Mouse (Mus musculus): ENCODE measurements around the gene Wrnip1. TPM values are rescaled to one million over a fixed set of nuclear protein-coding genes. Genes with fewer than 3 reads are reported as not detected.

Wrnip1 gene
- polyA plus RNA-seq, 1 experiment from 2014 or later: 22.4 TPM

DNA sequence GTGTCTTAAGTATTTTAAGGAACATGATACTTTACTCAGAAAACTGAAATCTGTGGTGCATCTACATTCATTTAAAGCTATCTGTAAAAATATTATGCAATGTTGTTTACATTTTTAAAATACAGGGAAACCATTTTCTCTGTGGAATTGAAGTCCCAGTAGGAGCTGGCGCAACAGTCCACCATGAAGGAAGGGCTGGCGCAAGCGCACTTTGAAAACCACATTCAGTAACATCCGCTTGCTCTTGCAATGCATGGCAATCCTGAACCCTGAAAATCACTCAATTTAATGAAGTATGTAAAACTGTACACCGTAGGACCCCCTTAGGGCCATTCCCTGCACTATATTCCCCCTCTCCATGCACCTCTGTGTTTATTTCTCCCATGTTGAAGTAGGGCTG, 32.7 kb downstream of the Wrnip1 start:
- Histone ChIP-seq H3K27me3 (ENCODE audit: insufficient read depth, low read length) (no peaks in the 10 kb centered on the region), H3K4me3 (ENCODE audit: low read depth, low read length) (no peak overlapping the region), H3K36me3 (ENCODE audit: insufficient read depth) (no peaks in the 10 kb centered on the region), H3K27ac (ENCODE audit: low read depth) (no peak overlapping the region), H3K4me2 (no peak overlapping the region), H3K4me1 (ENCODE audit: insufficient read depth) (no peaks in the 10 kb centered on the region), H3K9me3 (ENCODE audit: low read depth, low read length) (no peaks in the 10 kb centered on the region), H3K9ac (no peak overlapping the region)
- 95% methylated on average over 5 of the region's 5 CpGs for WGBS
- no peak for ATAC-seq (ENCODE audit: insufficient read depth)
- no peak for TF ChIP-seq CTCF (IDR thresholded peaks at IDR 0.05; ENCODE audit: low read depth)
- DNase-seq: no peak

DNA sequence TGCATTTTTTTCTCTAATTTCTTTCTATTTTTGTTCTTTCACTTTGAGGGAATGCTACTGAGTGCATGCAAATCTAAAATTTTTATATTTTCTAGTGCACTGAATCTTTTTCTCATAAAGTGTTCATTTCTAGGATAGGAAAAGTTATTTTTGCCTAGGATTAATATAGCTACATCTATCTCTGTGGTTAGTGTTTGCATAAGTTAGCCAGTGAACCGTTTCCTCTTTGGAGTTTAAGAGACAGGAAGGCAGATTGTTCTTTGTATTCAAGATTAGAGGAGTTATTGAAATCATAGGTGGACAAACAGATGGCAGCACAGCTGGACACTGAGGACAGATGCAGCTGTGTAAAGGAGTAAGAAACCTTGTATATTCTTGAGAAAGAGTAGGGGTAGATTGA, 37.5 kb downstream of the Wrnip1 start:
- no peak overlapping the region for H3K4me2 ChIP-seq
- H3K9ac ChIP-seq: no peak overlapping the region
- WGBS: 47% methylated on average over 1 of the region's 1 CpGs
- TF ChIP-seq CTCF (IDR thresholded peaks at IDR 0.05; ENCODE audit: low read depth): no peak
- ATAC-seq (ENCODE audit: insufficient read depth) (no peak), DNase-seq (no peak)
- no peak overlapping the region for H3K4me3 ChIP-seq (ENCODE audit: low read depth, low read length)
- no peaks in the 10 kb centered on the region for H3K27me3 ChIP-seq (ENCODE audit: insufficient read depth, low read length)
- H3K4me1 ChIP-seq (ENCODE audit: insufficient read depth): no peaks in the 10 kb centered on the region
- no peaks in the 10 kb centered on the region for H3K36me3 ChIP-seq (ENCODE audit: insufficient read depth)
- no peak overlapping the region for H3K27ac ChIP-seq (ENCODE audit: low read depth)
- no peaks in the 10 kb centered on the region for H3K9me3 ChIP-seq (ENCODE audit: low read depth, low read length)

DNA sequence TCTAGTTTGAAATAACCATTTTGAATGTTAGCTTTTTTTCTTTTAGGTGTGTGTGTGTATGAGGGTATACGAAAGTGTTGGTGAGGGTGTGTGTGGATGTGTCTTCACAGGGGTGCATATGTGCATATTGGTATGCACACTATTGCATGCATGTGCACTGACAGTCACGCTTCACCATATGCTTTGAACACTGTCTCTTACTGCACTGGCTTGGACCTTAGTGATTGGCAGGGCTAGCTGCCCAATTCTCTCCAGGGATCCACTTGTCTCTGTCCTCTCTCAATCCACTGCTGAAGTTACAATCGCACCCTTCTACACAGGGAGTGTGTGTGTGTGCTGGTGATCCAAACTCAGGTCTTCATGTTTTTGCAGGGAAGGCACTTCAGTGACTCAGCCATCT, 39.5 kb downstream of the Wrnip1 start:
- 89% methylated on average over 3 of the region's 3 CpGs for WGBS
- no peaks in the 10 kb centered on the region for H3K36me3 ChIP-seq (ENCODE audit: insufficient read depth)
- H3K27me3 ChIP-seq (ENCODE audit: insufficient read depth, low read length): no peaks in the 10 kb centered on the region
- no peak overlapping the region for H3K9ac ChIP-seq
- H3K27ac ChIP-seq (ENCODE audit: low read depth): no peak overlapping the region
- H3K4me2 ChIP-seq: no peak overlapping the region
- DNase-seq: no peak
- H3K9me3 ChIP-seq (ENCODE audit: low read depth, low read length): no peaks in the 10 kb centered on the region
- ATAC-seq (ENCODE audit: insufficient read depth): no peak
- no peak overlapping the region for H3K4me3 ChIP-seq (ENCODE audit: low read depth, low read length)
- TF ChIP-seq CTCF (IDR thresholded peaks at IDR 0.05; ENCODE audit: low read depth): no peak
- H3K4me1 ChIP-seq (ENCODE audit: insufficient read depth): no peaks in the 10 kb centered on the region

DNA sequence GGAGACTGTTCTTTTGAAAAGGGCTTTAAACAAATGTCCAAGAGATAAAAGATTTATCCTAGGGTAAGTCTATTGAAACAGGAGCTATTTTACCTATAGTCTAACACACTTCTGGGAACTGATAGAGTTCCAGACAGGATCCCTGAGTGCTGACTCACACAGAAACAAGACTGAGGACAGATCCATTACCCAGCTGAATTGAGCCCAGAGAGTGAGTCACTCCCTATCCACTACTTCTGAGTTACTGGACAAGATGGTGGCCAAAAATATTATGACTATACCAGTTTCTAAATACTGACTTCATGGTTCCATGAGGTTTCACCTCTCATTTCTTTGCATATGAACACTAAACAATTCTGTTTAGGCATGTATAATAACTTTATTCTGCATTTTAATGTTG, 44.4 kb downstream of the Wrnip1 start:
- H3K9ac ChIP-seq: no peak overlapping the region
- no peak for ATAC-seq (ENCODE audit: insufficient read depth)
- no peaks in the 10 kb centered on the region; the same call in 1 of the 2 replicates for H3K4me1 ChIP-seq (ENCODE audit: insufficient read depth)
- no peaks in the 10 kb centered on the region for H3K9me3 ChIP-seq (ENCODE audit: low read depth, low read length)
- no peak overlapping the region for H3K4me2 ChIP-seq
- no peak overlapping the region for H3K27ac ChIP-seq (ENCODE audit: low read depth)
- H3K27me3 ChIP-seq (ENCODE audit: insufficient read depth, low read length): no peaks in the 10 kb centered on the region
- no peak overlapping the region for H3K4me3 ChIP-seq (ENCODE audit: low read depth, low read length)
- no peak for DNase-seq
- H3K36me3 ChIP-seq (ENCODE audit: insufficient read depth): no peaks in the 10 kb centered on the region
- TF ChIP-seq CTCF (IDR thresholded peaks at IDR 0.05; ENCODE audit: low read depth): no peak

DNA sequence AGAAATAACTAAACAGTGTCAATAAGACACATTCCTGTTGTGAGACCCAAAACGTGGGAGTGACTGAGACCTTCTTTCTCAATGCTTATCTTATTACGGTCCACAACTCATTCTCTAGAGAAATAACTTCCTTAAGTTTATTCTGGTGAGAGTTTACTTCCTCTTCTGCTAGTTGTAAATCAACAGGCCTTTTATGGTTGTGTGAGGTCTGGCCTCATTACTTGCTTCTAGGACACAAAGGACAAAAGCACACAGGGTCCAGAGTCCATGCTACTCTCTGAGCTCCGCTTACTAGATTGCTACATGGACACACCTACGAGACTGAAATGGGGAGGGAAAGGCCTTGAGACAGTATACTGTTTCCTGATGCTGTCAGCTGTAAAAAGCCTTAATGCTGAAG, 47.3 kb downstream of the Wrnip1 start:
- no peak for TF ChIP-seq CTCF (IDR thresholded peaks at IDR 0.05; ENCODE audit: low read depth)
- WGBS: 50% methylated on average over 4 of the region's 4 CpGs
- H3K9ac ChIP-seq: no peak overlapping the region
- no peaks in the 10 kb centered on the region for H3K27me3 ChIP-seq (ENCODE audit: insufficient read depth, low read length)
- H3K4me3 ChIP-seq (ENCODE audit: low read depth, low read length): no peak overlapping the region
- H3K9me3 ChIP-seq (ENCODE audit: low read depth, low read length): no peaks in the 10 kb centered on the region
- no peak overlapping the region for H3K4me2 ChIP-seq
- ATAC-seq (ENCODE audit: insufficient read depth) (no peak), DNase-seq (no peak)
- no peak overlapping the region for H3K27ac ChIP-seq (ENCODE audit: low read depth)
- no peaks in the 10 kb centered on the region for H3K36me3 ChIP-seq (ENCODE audit: insufficient read depth)
- H3K4me1 ChIP-seq (ENCODE audit: insufficient read depth): no peaks in the 10 kb centered on the region; the same call in 1 of the 2 replicates

DNA sequence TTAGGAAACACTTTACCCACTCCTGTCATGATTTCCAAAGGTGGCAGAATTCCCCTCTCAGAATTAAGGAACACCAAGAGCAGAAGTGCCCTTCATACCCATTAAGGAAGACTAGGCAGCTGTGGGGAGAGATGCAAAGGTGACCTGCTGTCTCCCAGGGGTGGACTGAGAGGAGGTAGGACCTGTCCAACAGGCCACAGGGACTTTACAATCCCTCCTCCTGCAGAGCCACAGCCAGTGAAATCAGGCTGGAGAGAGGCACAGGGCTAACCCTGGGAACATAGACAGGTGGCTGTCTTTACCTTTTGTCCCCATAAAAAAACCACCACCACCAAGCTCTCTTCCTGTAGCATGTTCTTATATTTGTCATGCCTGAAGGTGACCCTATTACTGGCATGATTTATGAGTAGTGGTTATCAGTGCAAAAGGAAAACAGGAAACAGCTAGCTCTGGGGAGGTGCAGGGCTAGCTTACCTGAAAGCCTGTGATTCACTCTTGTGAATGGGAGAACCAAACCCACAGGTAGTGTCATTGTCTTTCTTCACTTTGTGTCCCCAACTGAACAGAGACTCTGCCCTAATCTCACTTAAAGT, 47.8 kb downstream of the Wrnip1 start:
- no peak for TF ChIP-seq CTCF (IDR thresholded peaks at IDR 0.05; ENCODE audit: low read depth)
- H3K27me3 ChIP-seq (ENCODE audit: insufficient read depth, low read length): no peaks in the 10 kb centered on the region
- no peak overlapping the region for H3K4me3 ChIP-seq (ENCODE audit: low read depth, low read length)
- H3K4me1 ChIP-seq (ENCODE audit: insufficient read depth): no peaks in the 10 kb centered on the region; the same call in 1 of the 2 replicates
- no peak for ATAC-seq (ENCODE audit: insufficient read depth)
- no peak overlapping the region for H3K27ac ChIP-seq (ENCODE audit: low read depth)
- H3K9ac ChIP-seq: no peak overlapping the region
- no peaks in the 10 kb centered on the region for H3K36me3 ChIP-seq (ENCODE audit: insufficient read depth)
- H3K4me2 ChIP-seq: no peak overlapping the region
- DNase-seq: no peak
- no peaks in the 10 kb centered on the region for H3K9me3 ChIP-seq (ENCODE audit: low read depth, low read length)

DNA sequence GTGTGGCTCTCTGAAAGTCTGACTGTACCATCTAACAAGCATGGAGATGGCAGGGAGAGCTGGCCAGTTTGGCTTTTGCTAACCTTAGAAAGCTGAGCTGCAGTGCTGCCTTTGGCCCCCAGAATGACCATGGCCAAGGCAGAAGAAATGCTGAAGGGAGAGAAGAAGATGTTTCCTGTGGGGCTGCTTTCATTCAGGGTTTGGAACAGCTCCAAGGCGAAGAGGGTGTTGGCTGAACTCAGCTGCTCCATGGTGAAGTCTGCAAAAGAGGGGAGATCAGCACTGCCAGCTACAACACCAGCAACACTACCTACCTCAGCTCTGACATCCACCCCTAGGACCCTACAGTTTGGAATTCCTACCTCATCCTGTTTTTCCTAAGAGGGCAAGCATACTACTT, 48.3 kb downstream of the Wrnip1 start:
- Histone ChIP-seq H3K4me1 (ENCODE audit: insufficient read depth) (no peaks in the 10 kb centered on the region; the same call in 1 of the 2 replicates), H3K9ac (no peak overlapping the region), H3K9me3 (ENCODE audit: low read depth, low read length) (no peaks in the 10 kb centered on the region), H3K4me3 (ENCODE audit: low read depth, low read length) (no peak overlapping the region), H3K4me2 (no peak overlapping the region), H3K27me3 (ENCODE audit: insufficient read depth, low read length) (no peaks in the 10 kb centered on the region), H3K36me3 (ENCODE audit: insufficient read depth) (no peaks in the 10 kb centered on the region), H3K27ac (ENCODE audit: low read depth) (no peak overlapping the region)
- WGBS: 32% methylated on average over 1 of the region's 1 CpGs
- DNase-seq (peak; percentile 53), ATAC-seq (ENCODE audit: insufficient read depth) (no peak)
- no peak for TF ChIP-seq CTCF (IDR thresholded peaks at IDR 0.05; ENCODE audit: low read depth)
